Comparison of ENCODE assay signal across 26 mouse cellular contexts in genomic region chr6:40584336-40584735, GRCm38 (mm10). TPM values are rescaled to one million over a fixed set of nuclear protein-coding genes. Genes with fewer than 3 reads are reported as not detected.
DNase-seq lines count a peak whose midpoint lies in the region; ATAC-seq and TF ChIP-seq lines count a peak whose summit lies in the region.
"Had no signal": no experiment of that assay in that cellular context is flagged by ENCODE, and none has a peak within 500 bp of the region (broad histone marks: within the 10 kb centered on the region; RNA-seq: fewer than 3 reads in every experiment).

No protein-coding gene starts in this region.

- WGBS in hindbrain, postnatal 0 days, result 71% methylated on average over 6 of the region's 6 CpGs
- WGBS in hindbrain, embryonic 10.5 days, result 88% methylated on average over 6 of the region's 6 CpGs
- WGBS in liver, embryonic 16.5 days (ENCODE audit: insufficient replicate concordance), result 33% methylated on average over 6 of the region's 6 CpGs
- WGBS in liver, embryonic 12.5 days (ENCODE audit: insufficient replicate concordance), result 51% methylated on average over 6 of the region's 6 CpGs
- 30% methylated on average over 6 of the region's 6 CpGs for WGBS in cerebellum, adult 2 months

- no peak for ATAC-seq in hindbrain, postnatal 0 days
- no peak for ATAC-seq in liver, embryonic 16.5 days (ENCODE audit: low read depth)
- no peak for ATAC-seq in liver, embryonic 12.5 days
- peak; percentile 66 for ATAC-seq in megakaryocyte, adult 5-6 weeks (ENCODE audit: poor library complexity, severe bottlenecking)
- ATAC-seq: forebrain, embryonic 16.5 days; hindbrain, embryonic 16.5 days had no signal

- no peak for TF ChIP-seq POLR2A in brain, embryonic 14.5 days (IDR thresholded peaks at IDR 0.05; ENCODE audit: borderline replicate concordance, extremely low read depth, insufficient read depth, insufficient read length, poor library complexity, severe bottlenecking)
- TF ChIP-seq POLR2A in cerebellum, adult 2 months (IDR thresholded peaks at IDR 0.05; ENCODE audit: borderline replicate concordance, insufficient read depth, low read length), result no peak

- H3K9me3 ChIP-seq in hindbrain, postnatal 0 days (ENCODE audit: low read length), result no peaks in the 10 kb centered on the region
- H3K9me3 ChIP-seq in hindbrain, embryonic 10.5 days, result no peaks in the 10 kb centered on the region
- no peaks in the 10 kb centered on the region for H3K9me3 ChIP-seq in liver, embryonic 16.5 days (replicated peaks; ENCODE audit: control insufficient read depth, low read length)
- no peaks in the 10 kb centered on the region for H3K9me3 ChIP-seq in liver, embryonic 12.5 days (replicated peaks)
- H3K9me3 ChIP-seq: embryonic facial prominence, embryonic 12.5 days; heart, embryonic 12.5 days; hindbrain, embryonic 12.5 days had no signal

- DNase-seq in hindbrain, postnatal 0 days (ENCODE audit: low spot score), result peak; percentile 29
- no peak for DNase-seq in hindbrain, embryonic 10.5 days (ENCODE audit: low spot score)
- DNase-seq in brain, embryonic 14.5 days (ENCODE audit: low read depth), result peak; percentile 4
- DNase-seq in left cerebral cortex, postnatal 14 days (ENCODE audit: low spot score in 2 of 2), result no peak
- DNase-seq in cerebellum, adult 2 months, result no peak
- DNase-seq: adrenal gland, postnatal 14 days; cerebellum, adult 8-10 months; gastrocnemius, postnatal 10 days had no signal

- H3K27ac ChIP-seq in hindbrain, postnatal 0 days, result no peak overlapping the region
- H3K27ac ChIP-seq in hindbrain, embryonic 10.5 days, result no peak overlapping the region
- no peak overlapping the region for H3K27ac ChIP-seq in liver, embryonic 16.5 days (ENCODE audit: low read length)
- no peak overlapping the region for H3K27ac ChIP-seq in liver, embryonic 12.5 days
- H3K27ac ChIP-seq in cerebellum, adult 2 months (ENCODE audit: insufficient read depth, low read length), result no peak overlapping the region
- H3K27ac ChIP-seq: embryonic facial prominence, embryonic 12.5 days; hindbrain, embryonic 12.5 days had no signal

- H3K4me2 ChIP-seq in hindbrain, postnatal 0 days (ENCODE audit: low read depth, low read length), result no peak overlapping the region
- 0 out of 2 replicates have a peak overlapping the region, but pooled peaks have one; percentile 9 for H3K4me2 ChIP-seq in liver, embryonic 16.5 days (ENCODE audit: low read depth, low read length)
- H3K4me2 ChIP-seq in liver, embryonic 12.5 days, result no peak overlapping the region
- H3K4me2 ChIP-seq: embryonic facial prominence, embryonic 12.5 days; heart, embryonic 12.5 days; hindbrain, embryonic 12.5 days had no signal

- no peaks in the 10 kb centered on the region for H3K4me1 ChIP-seq in hindbrain, postnatal 0 days (ENCODE audit: insufficient read depth, low read length)
- H3K4me1 ChIP-seq in hindbrain, embryonic 10.5 days (replicated peaks), result no peaks in the 10 kb centered on the region
- H3K4me1 ChIP-seq in liver, embryonic 16.5 days (ENCODE audit: control insufficient read depth, low read depth, low read length), result no peaks in the 10 kb centered on the region
- H3K4me1 ChIP-seq in liver, embryonic 12.5 days, result no peaks in the 10 kb centered on the region
- no peaks in the 10 kb centered on the region for H3K4me1 ChIP-seq in cerebellum, adult 2 months (ENCODE audit: control insufficient read depth, insufficient read depth, low read length)
- H3K4me1 ChIP-seq: embryonic facial prominence, embryonic 12.5 days; heart, embryonic 12.5 days; hindbrain, embryonic 12.5 days had no signal

- H3K4me3 ChIP-seq in hindbrain, postnatal 0 days (ENCODE audit: low read length), result no peak overlapping the region
- H3K4me3 ChIP-seq in hindbrain, embryonic 10.5 days, result no peak overlapping the region
- peak overlapping the region; percentile 15; the same call in 1 of the 2 replicates for H3K4me3 ChIP-seq in liver, embryonic 16.5 days (ENCODE audit: low read depth, low read length)
- no peak overlapping the region for H3K4me3 ChIP-seq in liver, embryonic 12.5 days
- no peak overlapping the region for H3K4me3 ChIP-seq in cerebellum, adult 2 months (replicated peaks; ENCODE audit: insufficient read depth, low read depth, low read length)
- H3K4me3 ChIP-seq: embryonic facial prominence, embryonic 12.5 days; heart, embryonic 12.5 days; hindbrain, embryonic 12.5 days had no signal

- H3K36me3 ChIP-seq in hindbrain, postnatal 0 days (ENCODE audit: insufficient read depth, low read length), result no peaks in the 10 kb centered on the region
- no peaks in the 10 kb centered on the region for H3K36me3 ChIP-seq in hindbrain, embryonic 10.5 days
- no peaks in the 10 kb centered on the region for H3K36me3 ChIP-seq in liver, embryonic 16.5 days (ENCODE audit: control insufficient read depth, insufficient read depth)
- H3K36me3 ChIP-seq in liver, embryonic 12.5 days, result no peaks in the 10 kb centered on the region
- H3K36me3 ChIP-seq: embryonic facial prominence, embryonic 12.5 days; heart, embryonic 12.5 days; hindbrain, embryonic 12.5 days had no signal

- no peaks in the 10 kb centered on the region for H3K27me3 ChIP-seq in hindbrain, postnatal 0 days (ENCODE audit: insufficient read depth, low read length)
- no peaks in the 10 kb centered on the region for H3K27me3 ChIP-seq in hindbrain, embryonic 10.5 days (ENCODE audit: insufficient read depth, poor library complexity, severe bottlenecking)
- no peaks in the 10 kb centered on the region for H3K27me3 ChIP-seq in liver, embryonic 16.5 days (ENCODE audit: control insufficient read depth, insufficient read depth, low read depth, low read length)
- no peaks in the 10 kb centered on the region for H3K27me3 ChIP-seq in liver, embryonic 12.5 days (replicated peaks)
- no peaks in the 10 kb centered on the region for H3K27me3 ChIP-seq in cerebellum, adult 2 months (ENCODE audit: control insufficient read depth, insufficient read depth, low read length)
- H3K27me3 ChIP-seq: embryonic facial prominence, embryonic 12.5 days; heart, embryonic 12.5 days; hindbrain, embryonic 12.5 days had no signal

- no peak overlapping the region for H3K9ac ChIP-seq in hindbrain, postnatal 0 days (replicated peaks; ENCODE audit: low read length)
- no peak overlapping the region for H3K9ac ChIP-seq in liver, embryonic 16.5 days (ENCODE audit: low read depth, low read length)
- no peak overlapping the region for H3K9ac ChIP-seq in liver, embryonic 12.5 days
- H3K9ac ChIP-seq: embryonic facial prominence, embryonic 12.5 days; heart, embryonic 12.5 days; hindbrain, embryonic 12.5 days had no signal

- intact Hi-C loops in left cerebral cortex, postnatal 14 days (cut with DNase I), result no loop called here

- TF ChIP-seq CTCF in hindbrain, postnatal 0 days (IDR thresholded peaks at IDR 0.05; ENCODE audit: low read depth), result 0 out of 2 replicates have a peak, but pooled peaks have one; percentile 2
- no peak for TF ChIP-seq CTCF in brain, embryonic 14.5 days (IDR thresholded peaks at IDR 0.05; ENCODE audit: borderline replicate concordance, extremely low read depth, insufficient read depth, insufficient read length)
- TF ChIP-seq CTCF in cerebellum, adult 2 months (IDR thresholded peaks at IDR 0.05; ENCODE audit: borderline replicate concordance, insufficient read depth, low read depth, low read length), result no peak

RNA-seq across cellular contexts. Expression of gene Clec5a, which starts 1.3 kb away (rescaled TPM):
- 0.58 TPM in 1 of 2 replicates, not detected in the other for total RNA-seq in hindbrain, postnatal 0 days (2014; rRNA removed)
- polyA plus RNA-seq in hindbrain, postnatal 0 days (2015; fragmentation: Nextera tagmentation; extraction: Ambion mirVana), result 0.78 TPM in 2 replicates
- 0.34 and 0.76 TPM in 2 replicates for polyA plus RNA-seq in hindbrain, embryonic 10.5 days (2016; fragmentation: Nextera tagmentation; extraction: Ambion mirVana)
- 9.7 and 10.1 TPM in 2 replicates for polyA plus RNA-seq in liver, embryonic 16.5 days (2015; fragmentation: Nextera tagmentation; extraction: Ambion mirVana)
- polyA plus RNA-seq in liver, embryonic 12.5 days (2016; fragmentation: Nextera tagmentation; extraction: Ambion mirVana), result 2.5 and 2.8 TPM in 2 replicates
- 0.21 and 0.55 TPM in 2 replicates for polyA plus RNA-seq in brain, embryonic 14.5 days (2012; rRNA removed)
- total RNA-seq in megakaryocyte, adult 5-6 weeks (2015), result 178 and 181 TPM in 2 replicates
- 198 and 208 TPM in 2 replicates for total RNA-seq in megakaryocyte, adult 5-6 weeks (2017)
- under 1 TPM; 0.32 to 0.48 TPM for total RNA-seq in left cerebral cortex, postnatal 14 days (2021)
- 0.95 and 1.3 TPM in 2 replicates for polyA plus RNA-seq in cerebellum, adult 2 months (2012; rRNA removed)
- total RNA-seq: MEL had no signal
- polyA plus RNA-seq: C2C12 had no signal

RNA-seq across cellular contexts. Expression of gene Olfr460, which starts 15.0 kb away (rescaled TPM):
- total RNA-seq in hindbrain, postnatal 0 days (2014; rRNA removed), result not detected in 2 replicates
- polyA plus RNA-seq in hindbrain, postnatal 0 days (2015; fragmentation: Nextera tagmentation; extraction: Ambion mirVana), result not detected in 2 replicates
- polyA plus RNA-seq in hindbrain, embryonic 10.5 days (2016; fragmentation: Nextera tagmentation; extraction: Ambion mirVana), result not detected in 2 replicates
- polyA plus RNA-seq in liver, embryonic 16.5 days (2015; fragmentation: Nextera tagmentation; extraction: Ambion mirVana), result not detected in 2 replicates
- not detected in 2 replicates for polyA plus RNA-seq in liver, embryonic 12.5 days (2016; fragmentation: Nextera tagmentation; extraction: Ambion mirVana)
- polyA plus RNA-seq in brain, embryonic 14.5 days (2012; rRNA removed), result 0.26 and 0.27 TPM in 2 replicates
- total RNA-seq in megakaryocyte, adult 5-6 weeks (2015), result not detected in 2 replicates
- total RNA-seq in megakaryocyte, adult 5-6 weeks (2017), result 0.15 TPM in 1 of 2 replicates, not detected in the other
- total RNA-seq in left cerebral cortex, postnatal 14 days (2021), result not detected
- 0.16 and 0.23 TPM in 2 replicates for polyA plus RNA-seq in cerebellum, adult 2 months (2012; rRNA removed)
- total RNA-seq: adrenal gland, adult 18-20 months; adrenal gland, postnatal 14 days; gastrocnemius, postnatal 10 days; gastrocnemius, postnatal 4 days; heart, adult 8-10 months; heart, postnatal 25 days; MEL had no signal
- polyA plus RNA-seq: C2C12; embryonic facial prominence, embryonic 12.5 days; forebrain, embryonic 11.5 days; forebrain, embryonic 16.5 days; heart, embryonic 12.5 days; heart, embryonic 16.5 days; hindbrain, embryonic 12.5 days; hindbrain, embryonic 16.5 days had no signal

RNA-seq across cellular contexts. Expression of gene Tas2r138, which starts 28.8 kb away (rescaled TPM):
- total RNA-seq in hindbrain, postnatal 0 days (2014; rRNA removed), result not detected in 2 replicates
- not detected in 2 replicates for polyA plus RNA-seq in hindbrain, postnatal 0 days (2015; fragmentation: Nextera tagmentation; extraction: Ambion mirVana)
- polyA plus RNA-seq in hindbrain, embryonic 10.5 days (2016; fragmentation: Nextera tagmentation; extraction: Ambion mirVana), result not detected in 2 replicates
- polyA plus RNA-seq in liver, embryonic 16.5 days (2015; fragmentation: Nextera tagmentation; extraction: Ambion mirVana), result not detected in 2 replicates
- not detected in 2 replicates for polyA plus RNA-seq in liver, embryonic 12.5 days (2016; fragmentation: Nextera tagmentation; extraction: Ambion mirVana)
- polyA plus RNA-seq in brain, embryonic 14.5 days (2012; rRNA removed), result not detected in 2 replicates
- not detected in 2 replicates for total RNA-seq in megakaryocyte, adult 5-6 weeks (2015)
- total RNA-seq in megakaryocyte, adult 5-6 weeks (2017), result not detected in 2 replicates
- total RNA-seq in left cerebral cortex, postnatal 14 days (2021), result not detected
- not detected in 2 replicates for polyA plus RNA-seq in cerebellum, adult 2 months (2012; rRNA removed)
- total RNA-seq: adrenal gland, adult 18-20 months; adrenal gland, postnatal 14 days; gastrocnemius, postnatal 10 days; gastrocnemius, postnatal 4 days; heart, adult 8-10 months; heart, postnatal 25 days; MEL had no signal
- polyA plus RNA-seq: C2C12; cortical plate, adult 2 months; embryonic facial prominence, embryonic 12.5 days; forebrain, embryonic 11.5 days; forebrain, embryonic 16.5 days; frontal cortex, adult 2 months; heart, embryonic 12.5 days; heart, embryonic 16.5 days; hindbrain, embryonic 12.5 days; hindbrain, embryonic 16.5 days had no signal

RNA-seq across cellular contexts. Expression of gene Olfr461, which starts 29.5 kb away (rescaled TPM):
- total RNA-seq in hindbrain, postnatal 0 days (2014; rRNA removed), result not detected in 2 replicates
- 0.05 TPM in 1 of 2 replicates, not detected in the other for polyA plus RNA-seq in hindbrain, postnatal 0 days (2015; fragmentation: Nextera tagmentation; extraction: Ambion mirVana)
- 0.17 and 0.18 TPM in 2 replicates for polyA plus RNA-seq in hindbrain, embryonic 10.5 days (2016; fragmentation: Nextera tagmentation; extraction: Ambion mirVana)
- 0.02 TPM in 1 of 2 replicates, not detected in the other for polyA plus RNA-seq in liver, embryonic 16.5 days (2015; fragmentation: Nextera tagmentation; extraction: Ambion mirVana)
- not detected in 2 replicates for polyA plus RNA-seq in liver, embryonic 12.5 days (2016; fragmentation: Nextera tagmentation; extraction: Ambion mirVana)
- polyA plus RNA-seq in brain, embryonic 14.5 days (2012; rRNA removed), result not detected in 2 replicates
- not detected in 2 replicates for total RNA-seq in megakaryocyte, adult 5-6 weeks (2015)
- total RNA-seq in megakaryocyte, adult 5-6 weeks (2017), result not detected in 2 replicates
- not detected for total RNA-seq in left cerebral cortex, postnatal 14 days (2021)
- not detected in 2 replicates for polyA plus RNA-seq in cerebellum, adult 2 months (2012; rRNA removed)
- total RNA-seq: adrenal gland, adult 18-20 months; adrenal gland, postnatal 14 days; gastrocnemius, postnatal 10 days; gastrocnemius, postnatal 4 days; heart, adult 8-10 months; heart, postnatal 25 days; MEL had no signal
- polyA plus RNA-seq: C2C12; cortical plate, adult 2 months; frontal cortex, adult 2 months; heart, embryonic 12.5 days; heart, embryonic 16.5 days had no signal

RNA-seq across cellular contexts. Expression of gene Mgam, which starts 44.3 kb away (rescaled TPM):
- 0.22 and 0.31 TPM in 2 replicates for total RNA-seq in hindbrain, postnatal 0 days (2014; rRNA removed)
- polyA plus RNA-seq in hindbrain, postnatal 0 days (2015; fragmentation: Nextera tagmentation; extraction: Ambion mirVana), result 0.25 and 0.39 TPM in 2 replicates
- not detected in 2 replicates for polyA plus RNA-seq in hindbrain, embryonic 10.5 days (2016; fragmentation: Nextera tagmentation; extraction: Ambion mirVana)
- 3.6 and 3.8 TPM in 2 replicates for polyA plus RNA-seq in liver, embryonic 16.5 days (2015; fragmentation: Nextera tagmentation; extraction: Ambion mirVana)
- polyA plus RNA-seq in liver, embryonic 12.5 days (2016; fragmentation: Nextera tagmentation; extraction: Ambion mirVana), result 0.35 TPM in 2 replicates
- polyA plus RNA-seq in brain, embryonic 14.5 days (2012; rRNA removed), result 0.03 and 0.10 TPM in 2 replicates
- 8.1 and 8.5 TPM in 2 replicates for total RNA-seq in megakaryocyte, adult 5-6 weeks (2015)
- total RNA-seq in megakaryocyte, adult 5-6 weeks (2017), result 13.7 and 19.6 TPM in 2 replicates
- not detected for total RNA-seq in left cerebral cortex, postnatal 14 days (2021)
- polyA plus RNA-seq in cerebellum, adult 2 months (2012; rRNA removed), result 0.08 TPM in 2 replicates
- total RNA-seq: MEL had no signal
- polyA plus RNA-seq: forebrain, embryonic 16.5 days; hindbrain, embryonic 12.5 days had no signal

Comparison
In these comparisons a context has a peak if more than half of its experiments do, and no peak if none do; other contexts are left out.
1. DNase-seq: peak in hindbrain, postnatal 0 days (single experiment) and brain, embryonic 14.5 days (single experiment); none in hindbrain, embryonic 10.5 days (single experiment), left cerebral cortex, postnatal 14 days (0 of 2) and cerebellum, adult 2 months (0 of 2).